ENCODE assay signal across 15 mouse cellular contexts in genomic region chr1:133650288-133651055, GRCm38 (mm10). TPM values are rescaled to one million over a fixed set of nuclear protein-coding genes. Genes with fewer than 3 reads are reported as not detected.
"Had no signal": no experiment of that assay in that cellular context is flagged by ENCODE, and none has a peak within 500 bp of the region (broad histone marks: within the 10 kb centered on the region; RNA-seq: fewer than 3 reads in every experiment).

No protein-coding gene starts in this region.

- H3K27me3 ChIP-seq: kidney, embryonic 15.5 days; liver, embryonic 15.5 days; midbrain, embryonic 13.5 days; neural tube, embryonic 15.5 days had no signal

- ATAC-seq: lung, postnatal 0 days; midbrain, embryonic 13.5 days had no signal

- H3K9ac ChIP-seq: kidney, embryonic 15.5 days; liver, embryonic 15.5 days; midbrain, embryonic 13.5 days; neural tube, embryonic 15.5 days had no signal

- H3K4me1 ChIP-seq: limb, embryonic 10.5 days had no signal

- H3K9me3 ChIP-seq: kidney, embryonic 15.5 days; limb, embryonic 10.5 days; liver, embryonic 15.5 days; midbrain, embryonic 13.5 days; neural tube, embryonic 15.5 days had no signal

- H3K4me3 ChIP-seq: kidney, embryonic 15.5 days; left cerebral cortex, adult 2 months; limb, embryonic 10.5 days; liver, embryonic 15.5 days; midbrain, embryonic 13.5 days; myocyte; neural tube, embryonic 15.5 days had no signal

- H3K27ac ChIP-seq: kidney, embryonic 15.5 days; left cerebral cortex, adult 2 months; limb, embryonic 10.5 days; liver, embryonic 15.5 days; midbrain, embryonic 13.5 days; neural tube, embryonic 15.5 days; stomach, postnatal 0 days had no signal

- H3K4me2 ChIP-seq: kidney, embryonic 15.5 days; liver, embryonic 15.5 days; midbrain, embryonic 13.5 days; neural tube, embryonic 15.5 days had no signal

- DNase-seq: kidney, postnatal 25 days; lung, adult 2 months; lung, postnatal 36 days; right cerebral cortex, adult 18-20 months; right cerebral cortex, postnatal 25 days had no signal

RNA-seq across cellular contexts. Expression of gene Zbed6, which starts 10.2 kb away (rescaled TPM):
- polyA plus RNA-seq: kidney, embryonic 15.5 days; limb, embryonic 10.5 days; liver, embryonic 15.5 days; lung, postnatal 0 days; midbrain, embryonic 13.5 days; neural tube, embryonic 11.5 days; neural tube, embryonic 15.5 days; stomach, postnatal 0 days had no signal
